Comparison of ENCODE assay signal across 26 mouse cellular contexts in the genomic region with DNA sequence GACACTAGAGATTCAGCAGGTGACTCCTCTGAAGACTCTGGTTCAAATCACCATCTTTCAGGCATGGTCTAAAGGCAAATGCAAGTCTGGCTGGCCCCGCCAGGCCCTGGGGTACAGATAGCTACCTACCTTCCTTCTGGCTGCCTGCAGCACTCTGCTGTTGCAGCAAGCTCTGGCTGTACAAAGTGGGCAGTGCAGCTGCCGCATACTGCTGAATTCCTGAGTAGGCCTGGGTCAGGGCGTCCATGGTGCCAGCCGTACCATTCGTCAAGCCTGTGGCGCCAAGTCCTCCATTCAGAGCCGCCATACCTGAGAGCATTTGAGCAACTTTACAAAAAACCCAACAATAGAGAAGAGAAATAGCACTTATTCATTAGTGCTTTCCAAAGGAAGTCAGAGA.
DNase-seq lines count a peak whose midpoint lies in the region; ATAC-seq and TF ChIP-seq lines count a peak whose summit lies in the region.
"Had no signal": no experiment of that assay in that cellular context is flagged by ENCODE, and none has a peak within 500 bp of the region (broad histone marks: within the 10 kb centered on the region; RNA-seq: fewer than 3 reads in every experiment).

No protein-coding gene starts in this region.

- no peak overlapping the region for H3K27ac ChIP-seq in heart, embryonic 12.5 days (ENCODE audit: poor library complexity, severe bottlenecking)
- H3K27ac ChIP-seq in midbrain, embryonic 11.5 days (ENCODE audit: low read depth, low read length), result no peak overlapping the region
- H3K27ac ChIP-seq in midbrain, embryonic 16.5 days (ENCODE audit: low read length), result no peak overlapping the region
- H3K27ac ChIP-seq: embryonic facial prominence, embryonic 13.5 days; embryonic facial prominence, embryonic 15.5 days had no signal

- H3K4me1 ChIP-seq in heart, embryonic 12.5 days (replicated peaks), result no peaks in the 10 kb centered on the region
- peaks cover 2% of the 10 kb centered on the region; the same call in 1 of the 2 replicates for H3K4me1 ChIP-seq in midbrain, embryonic 11.5 days (ENCODE audit: control insufficient read depth, insufficient read depth, low read length)
- H3K4me1 ChIP-seq in midbrain, embryonic 16.5 days (ENCODE audit: control insufficient read depth, insufficient read depth, low read length), result no peaks in the 10 kb centered on the region
- H3K4me1 ChIP-seq: embryonic facial prominence, embryonic 13.5 days; embryonic facial prominence, embryonic 15.5 days had no signal

- H3K36me3 ChIP-seq in heart, embryonic 12.5 days, result peaks cover 7% of the 10 kb centered on the region; the same call in 1 of the 2 replicates
- no peaks in the 10 kb centered on the region; the same call in 1 of the 2 replicates for H3K36me3 ChIP-seq in midbrain, embryonic 11.5 days (ENCODE audit: control insufficient read depth, insufficient read depth, low read length)
- peaks cover 8% of the 10 kb centered on the region; the same call in 1 of the 2 replicates for H3K36me3 ChIP-seq in midbrain, embryonic 16.5 days (ENCODE audit: control insufficient read depth, insufficient read depth, low read length)
- H3K36me3 ChIP-seq: embryonic facial prominence, embryonic 13.5 days; embryonic facial prominence, embryonic 15.5 days; G1E had no signal

- no peak overlapping the region for H3K4me2 ChIP-seq in heart, embryonic 12.5 days
- H3K4me2 ChIP-seq in midbrain, embryonic 11.5 days, result no peak overlapping the region
- H3K4me2 ChIP-seq in midbrain, embryonic 16.5 days (ENCODE audit: low read length), result no peak overlapping the region
- H3K4me2 ChIP-seq: embryonic facial prominence, embryonic 13.5 days; embryonic facial prominence, embryonic 15.5 days had no signal

- peak; percentile 18 for DNase-seq in embryo, embryonic 10 days (ENCODE audit: low spot score)
- DNase-seq in embryo, embryonic 9.5 days (ENCODE audit: extremely low spot score), result no peak
- DNase-seq in heart, adult 11 months, result peak; percentile 65
- peak; percentile 54 for DNase-seq in midbrain, embryonic 11.5 days (ENCODE audit: low spot score, missing footprints)
- DNase-seq in brain, embryonic 14.5 days (ENCODE audit: low read depth), result peak; percentile 35
- DNase-seq in cerebellum, postnatal 14 days, result no peak
- DNase-seq: adrenal gland, adult 8-10 months; adrenal gland, postnatal 14 days; B cell, adult 2 months; cerebellum, adult 11-12 months; cerebellum, adult 2 months; cerebellum, adult 9-10 months; cerebellum, postnatal 10 days; cerebellum, postnatal 36 days had no signal

- H3K9me3 ChIP-seq in heart, embryonic 12.5 days (replicated peaks), result no peaks in the 10 kb centered on the region
- H3K9me3 ChIP-seq in midbrain, embryonic 11.5 days (ENCODE audit: control insufficient read depth, low read length), result no peaks in the 10 kb centered on the region
- H3K9me3 ChIP-seq in midbrain, embryonic 16.5 days (replicated peaks; ENCODE audit: control insufficient read depth, low read length, poor library complexity, severe bottlenecking), result no peaks in the 10 kb centered on the region
- H3K9me3 ChIP-seq: embryonic facial prominence, embryonic 13.5 days; embryonic facial prominence, embryonic 15.5 days; G1E had no signal

- no peak for ATAC-seq in heart, embryonic 12.5 days (ENCODE audit: insufficient number of reproducible peaks, low FRiP score)
- no peak for ATAC-seq in midbrain, embryonic 11.5 days (ENCODE audit: low FRiP score)
- no peak for ATAC-seq in midbrain, embryonic 16.5 days
- ATAC-seq: activated CD4-positive, CD25-positive, alpha-beta regulatory T cell, adult 4 months; CD4-positive, CD25-positive, alpha-beta regulatory T cell, adult 4 months; forebrain, embryonic 14.5 days; forebrain, embryonic 16.5 days; Patski had no signal

- no peak for TF ChIP-seq POLR2A in brain, embryonic 14.5 days (IDR thresholded peaks at IDR 0.05; ENCODE audit: borderline replicate concordance, extremely low read depth, insufficient read depth, insufficient read length, poor library complexity, severe bottlenecking)

- TF ChIP-seq CTCF in brain, embryonic 14.5 days (IDR thresholded peaks at IDR 0.05; ENCODE audit: borderline replicate concordance, extremely low read depth, insufficient read depth, insufficient read length), result no peak

- 82% methylated on average over 7 of the region's 7 CpGs for WGBS in heart, embryonic 12.5 days
- WGBS in midbrain, embryonic 11.5 days, result 93% methylated on average over 7 of the region's 7 CpGs
- 91% methylated on average over 7 of the region's 7 CpGs for WGBS in midbrain, embryonic 16.5 days

- no peak overlapping the region for H3K9ac ChIP-seq in heart, embryonic 12.5 days
- no peak overlapping the region for H3K9ac ChIP-seq in midbrain, embryonic 11.5 days (ENCODE audit: low read length)
- H3K9ac ChIP-seq in midbrain, embryonic 16.5 days (ENCODE audit: low read depth, low read length), result no peak overlapping the region
- H3K9ac ChIP-seq: embryonic facial prominence, embryonic 13.5 days; embryonic facial prominence, embryonic 15.5 days had no signal

- no peak overlapping the region for H3K4me3 ChIP-seq in heart, embryonic 12.5 days
- H3K4me3 ChIP-seq in midbrain, embryonic 11.5 days (ENCODE audit: low read depth, low read length), result no peak overlapping the region
- no peak overlapping the region for H3K4me3 ChIP-seq in midbrain, embryonic 16.5 days (ENCODE audit: low read depth, low read length)
- H3K4me3 ChIP-seq: embryonic facial prominence, embryonic 13.5 days; embryonic facial prominence, embryonic 15.5 days; erythroblast, embryonic 14.5 days had no signal

- H3K27me3 ChIP-seq in heart, embryonic 12.5 days (replicated peaks), result no peaks in the 10 kb centered on the region
- H3K27me3 ChIP-seq in midbrain, embryonic 11.5 days (ENCODE audit: control insufficient read depth, insufficient read depth, low read length), result no peaks in the 10 kb centered on the region
- H3K27me3 ChIP-seq in midbrain, embryonic 16.5 days (ENCODE audit: control insufficient read depth, insufficient read depth, low read depth, low read length), result no peaks in the 10 kb centered on the region
- H3K27me3 ChIP-seq: CH12.LX; embryonic facial prominence, embryonic 13.5 days; embryonic facial prominence, embryonic 15.5 days; Patski had no signal

Comparison
In these comparisons a context has a peak if more than half of its experiments do, and no peak if none do; other contexts are left out.
1. DNase-seq: peak in embryo, embryonic 10 days (single experiment), heart, adult 11 months (single experiment), midbrain, embryonic 11.5 days (single experiment) and brain, embryonic 14.5 days (single experiment); none in embryo, embryonic 9.5 days (single experiment) and cerebellum, postnatal 14 days (0 of 2).